Mouse (Mus musculus) cerebellum, adult 9-10 months (tissue): Measurements from ENCODE around the gene Ppm1m.

Experiments
- DNase-seq: peaks from one replicate; pipeline ENCODE4 v3.0.0; 2022

The Ppm1m gene

GRCm38 (mm10) chr9:106156921-106157622 is 42.5 kb downstream of the Ppm1m start:
- no peak for DNase-seq

- DNase-seq, result peak; percentile 84
Observed at GRCm38 (mm10) chr9:106156419-106156818, 43.1 kb downstream of the Ppm1m start.

GRCm38 (mm10) chr9:106154106-106154505 is 45.4 kb downstream of the Ppm1m start:
- DNase-seq, result peak; percentile 12

GRCm38 (mm10) chr9:106149399-106149754 is 50.2 kb downstream of the Ppm1m start:
- DNase-seq, result no peak

- no peak for DNase-seq
Observed at GRCm38 (mm10) chr9:106148541-106149398, 50.8 kb downstream of the Ppm1m start.

- DNase-seq, result no peak
Observed at GRCm38 (mm10) chr9:106147851-106148431, 51.6 kb downstream of the Ppm1m start.

GRCm38 (mm10) chr9:106147281-106147680 is 52.3 kb downstream of the Ppm1m start:
- no peak for DNase-seq

- no peak for DNase-seq
Observed at GRCm38 (mm10) chr9:106145582-106145981, 54.0 kb downstream of the Ppm1m start.
